Mouse (Mus musculus): Measurements from ENCODE around the gene Vps8. TPM values are rescaled to one million over a fixed set of nuclear protein-coding genes. Genes with fewer than 3 reads are reported as not detected.

Vps8 gene
- polyA plus RNA-seq, 1 experiment, result 19.4 TPM

DNA sequence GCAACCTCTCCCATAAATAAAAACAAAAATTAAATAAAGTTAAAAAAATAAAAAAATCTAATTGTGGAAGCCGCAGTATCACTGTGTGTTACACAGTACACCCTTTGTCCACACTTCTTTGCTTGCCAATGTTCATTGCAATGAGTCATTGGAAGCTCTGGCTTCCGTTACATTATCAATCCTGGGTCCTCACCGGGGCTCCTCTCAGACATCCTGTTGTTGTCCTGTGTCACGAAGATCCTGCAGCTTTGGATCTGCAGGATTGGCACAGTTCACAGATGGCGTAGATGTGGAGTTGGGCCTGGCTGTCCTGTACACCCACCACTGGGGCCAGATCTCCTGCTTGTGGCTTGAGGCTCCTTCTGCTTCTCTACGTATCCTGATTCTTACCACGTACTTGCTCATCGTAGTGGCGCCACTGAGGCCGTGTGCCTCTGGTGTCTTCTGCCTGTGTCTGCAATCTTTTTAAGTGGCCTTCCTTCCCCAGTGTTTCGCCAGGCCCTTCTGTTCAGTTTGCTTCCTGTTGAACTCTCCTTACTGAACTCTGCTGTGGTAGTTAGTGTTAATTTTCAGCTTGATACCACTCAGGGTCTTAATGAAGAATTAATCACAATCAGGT lies 214.4 kb downstream of the Vps8 start:
- H3K4me2 ChIP-seq (ENCODE audit: low read depth), result no peak overlapping the region
- H3K36me3 ChIP-seq (ENCODE audit: control insufficient read depth, insufficient read depth), result no peaks in the 10 kb centered on the region
- no peaks in the 10 kb centered on the region for H3K79me2 ChIP-seq (ENCODE audit: control insufficient read depth, insufficient read depth)
- no peak overlapping the region for H3ac ChIP-seq (ENCODE audit: control insufficient read depth, insufficient read length)
- no peak overlapping the region for H3K4me3 ChIP-seq
- TF ChIP-seq MYOG (IDR thresholded peaks at IDR 0.05; ENCODE audit: control insufficient read depth in 1 of 3, insufficient read depth in 1 of 3, insufficient read length in 2 of 3, low read depth in 2 of 3) (no peak), E2F4 (IDR thresholded peaks at IDR 0.05; ENCODE audit: insufficient read depth) (no peak), TCF3 (IDR thresholded peaks at IDR 0.05; ENCODE audit: insufficient read length, low read depth) (no peak), MYOD1 (IDR thresholded peaks at IDR 0.05; ENCODE audit: control insufficient read depth in 1 of 3, insufficient read length in 2 of 3, low read depth in 2 of 3) (no peak), POLR2A (IDR thresholded peaks at IDR 0.05; ENCODE audit: insufficient read length, low read depth) (no peak), REST (IDR thresholded peaks at IDR 0.05; ENCODE audit: insufficient read depth, insufficient read length) (no peak), MAX (IDR thresholded peaks at IDR 0.05; ENCODE audit: low read depth) (no peak), SRF (IDR thresholded peaks at IDR 0.05; ENCODE audit: control insufficient read depth, insufficient read length, low read depth) (no peak), CEBPB (IDR thresholded peaks at IDR 0.05; ENCODE audit: insufficient read depth, poor library complexity, severe bottlenecking) (no peak), POLR2AphosphoS2 (IDR thresholded peaks at IDR 0.05; ENCODE audit: insufficient read length, low read depth) (no peak), TCF12 (IDR thresholded peaks at IDR 0.05; ENCODE audit: insufficient read depth, poor library complexity, severe bottlenecking) (no peak), USF1 (IDR thresholded peaks at IDR 0.05; ENCODE audit: low read depth) (no peak)
- no peaks in the 10 kb centered on the region for H3K27me3 ChIP-seq (ENCODE audit: control insufficient read depth, insufficient read depth, insufficient read length)

DNA sequence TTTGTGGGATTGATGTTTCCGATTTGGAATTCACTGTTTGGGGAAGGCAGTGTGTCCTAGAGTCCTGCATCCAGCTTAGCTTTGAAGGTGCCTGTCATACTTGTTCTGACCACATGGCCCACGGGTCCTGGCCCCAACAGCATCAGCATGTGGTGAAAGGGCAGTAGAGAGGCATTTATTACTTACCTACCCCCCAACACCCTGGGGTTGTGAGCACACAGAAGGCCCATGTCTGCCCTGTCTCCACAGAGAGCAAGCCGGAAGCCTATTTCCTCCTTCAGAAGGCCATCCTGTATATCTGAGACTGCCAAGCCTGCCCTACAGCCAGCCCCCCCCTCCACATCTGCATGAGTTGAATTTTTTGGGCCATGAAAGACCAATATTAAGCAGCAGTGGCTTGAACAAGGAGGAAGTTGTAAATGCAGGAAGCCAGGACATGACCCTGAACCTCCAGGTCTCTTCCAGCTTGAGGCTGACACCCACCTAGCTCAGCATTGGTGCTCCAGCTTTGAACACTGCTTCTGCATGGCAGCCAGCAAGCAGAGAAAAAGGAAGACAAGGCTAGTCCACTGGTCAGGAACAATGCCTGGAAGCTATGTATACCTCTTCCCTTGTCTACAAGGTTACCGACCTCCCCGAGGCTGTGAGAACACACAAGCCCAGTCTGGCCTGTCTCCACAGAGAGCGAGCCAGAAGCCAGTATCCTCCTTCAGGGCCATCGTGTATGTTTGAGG lies 218.0 kb downstream of the Vps8 start:
- H3K4me2 ChIP-seq (ENCODE audit: low read depth), result no peak overlapping the region
- H3ac ChIP-seq (ENCODE audit: control insufficient read depth, insufficient read length), result no peak overlapping the region
- no peak for TF ChIP-seq CEBPB (IDR thresholded peaks at IDR 0.05; ENCODE audit: insufficient read depth, poor library complexity, severe bottlenecking)
- TF ChIP-seq POLR2AphosphoS2 (IDR thresholded peaks at IDR 0.05; ENCODE audit: insufficient read length, low read depth), result no peak
- TF ChIP-seq SRF (IDR thresholded peaks at IDR 0.05; ENCODE audit: control insufficient read depth, insufficient read length, low read depth), result no peak
- no peak for TF ChIP-seq REST (IDR thresholded peaks at IDR 0.05; ENCODE audit: insufficient read depth, insufficient read length)
- no peak for TF ChIP-seq MAX (IDR thresholded peaks at IDR 0.05; ENCODE audit: low read depth)
- no peak for TF ChIP-seq E2F4 (IDR thresholded peaks at IDR 0.05; ENCODE audit: insufficient read depth)
- no peak for TF ChIP-seq POLR2A (IDR thresholded peaks at IDR 0.05; ENCODE audit: insufficient read length, low read depth)
- no peak for TF ChIP-seq TCF12 (IDR thresholded peaks at IDR 0.05; ENCODE audit: insufficient read depth, poor library complexity, severe bottlenecking)
- TF ChIP-seq USF1 (IDR thresholded peaks at IDR 0.05; ENCODE audit: low read depth), result no peak
- no peak for TF ChIP-seq TCF3 (IDR thresholded peaks at IDR 0.05; ENCODE audit: insufficient read length, low read depth)
- TF ChIP-seq MYOG (IDR thresholded peaks at IDR 0.05; ENCODE audit: control insufficient read depth in 1 of 3, insufficient read depth in 1 of 3, insufficient read length in 2 of 3, low read depth in 2 of 3), result no peak
- no peak for TF ChIP-seq MYOD1 (IDR thresholded peaks at IDR 0.05; ENCODE audit: control insufficient read depth in 1 of 3, insufficient read length in 2 of 3, low read depth in 2 of 3)
- no peaks in the 10 kb centered on the region for H3K27me3 ChIP-seq (ENCODE audit: control insufficient read depth, insufficient read depth, insufficient read length)
- H3K79me2 ChIP-seq (ENCODE audit: control insufficient read depth, insufficient read depth), result no peaks in the 10 kb centered on the region
- peaks cover 3% of the 10 kb centered on the region for H3K36me3 ChIP-seq (ENCODE audit: control insufficient read depth, insufficient read depth)
- H3K4me3 ChIP-seq, result no peak overlapping the region

DNA sequence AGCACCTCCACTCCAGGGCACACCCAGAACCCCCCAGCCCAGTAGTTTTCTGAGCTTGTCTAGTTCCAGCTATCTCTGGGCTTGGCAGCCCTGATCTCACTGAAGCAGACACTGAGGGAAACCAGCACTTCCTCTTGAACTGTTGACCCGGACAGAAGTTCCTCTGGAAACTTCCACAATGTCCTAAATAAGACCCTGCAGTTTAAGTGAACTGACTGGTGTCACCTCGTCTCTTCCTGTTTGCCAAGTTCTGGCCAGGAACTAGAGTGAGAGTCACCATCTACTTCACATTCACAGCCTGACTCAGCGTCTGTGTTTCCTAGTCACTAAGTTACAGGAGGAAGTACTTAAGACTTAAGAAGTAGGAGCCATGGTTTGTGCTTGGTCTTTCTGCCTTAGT lies 219.0 kb downstream of the Vps8 start:
- Histone ChIP-seq H3K27me3 (ENCODE audit: control insufficient read depth, insufficient read depth, insufficient read length) (no peaks in the 10 kb centered on the region), H3ac (ENCODE audit: control insufficient read depth, insufficient read length) (no peak overlapping the region), H3K79me2 (ENCODE audit: control insufficient read depth, insufficient read depth) (no peaks in the 10 kb centered on the region), H3K4me3 (no peak overlapping the region), H3K4me2 (ENCODE audit: low read depth) (no peak overlapping the region), H3K36me3 (ENCODE audit: control insufficient read depth, insufficient read depth) (peaks cover 3% of the 10 kb centered on the region)
- TF ChIP-seq MYOG (IDR thresholded peaks at IDR 0.05; ENCODE audit: control insufficient read depth in 1 of 3, insufficient read depth in 1 of 3, insufficient read length in 2 of 3, low read depth in 2 of 3), result no peak
- no peak for TF ChIP-seq E2F4 (IDR thresholded peaks at IDR 0.05; ENCODE audit: insufficient read depth)
- TF ChIP-seq SRF (IDR thresholded peaks at IDR 0.05; ENCODE audit: control insufficient read depth, insufficient read length, low read depth), result no peak
- no peak for TF ChIP-seq USF1 (IDR thresholded peaks at IDR 0.05; ENCODE audit: low read depth)
- TF ChIP-seq TCF3 (IDR thresholded peaks at IDR 0.05; ENCODE audit: insufficient read length, low read depth), result no peak
- no peak for TF ChIP-seq MYOD1 (IDR thresholded peaks at IDR 0.05; ENCODE audit: control insufficient read depth in 1 of 3, insufficient read length in 2 of 3, low read depth in 2 of 3)
- no peak for TF ChIP-seq REST (IDR thresholded peaks at IDR 0.05; ENCODE audit: insufficient read depth, insufficient read length)
- TF ChIP-seq MAX (IDR thresholded peaks at IDR 0.05; ENCODE audit: low read depth), result no peak
- TF ChIP-seq POLR2A (IDR thresholded peaks at IDR 0.05; ENCODE audit: insufficient read length, low read depth), result no peak
- TF ChIP-seq POLR2AphosphoS2 (IDR thresholded peaks at IDR 0.05; ENCODE audit: insufficient read length, low read depth), result no peak
- no peak for TF ChIP-seq CEBPB (IDR thresholded peaks at IDR 0.05; ENCODE audit: insufficient read depth, poor library complexity, severe bottlenecking)
- TF ChIP-seq TCF12 (IDR thresholded peaks at IDR 0.05; ENCODE audit: insufficient read depth, poor library complexity, severe bottlenecking), result no peak

DNA sequence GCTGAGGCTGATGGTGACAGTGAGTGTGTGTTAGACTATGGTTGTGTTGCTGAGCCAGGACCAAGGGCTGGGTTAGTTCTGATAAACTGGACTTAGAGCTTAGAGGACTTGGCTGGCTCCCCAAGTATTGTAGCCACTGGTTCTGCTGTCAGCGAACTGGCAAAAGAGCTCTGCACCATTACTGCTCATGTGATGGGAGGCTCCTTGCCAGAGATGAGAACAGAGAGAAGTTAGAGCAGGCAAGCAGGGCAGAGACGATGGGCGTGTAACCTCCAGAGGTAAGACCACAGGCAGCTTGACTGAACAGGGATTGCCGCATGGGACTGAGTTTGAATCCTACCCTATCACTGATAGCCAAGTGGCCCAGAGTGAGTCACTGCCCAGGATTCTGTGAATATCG lies 220.0 kb downstream of the Vps8 start:
- no peak overlapping the region for H3ac ChIP-seq (ENCODE audit: control insufficient read depth, insufficient read length)
- no peak overlapping the region for H3K4me2 ChIP-seq (ENCODE audit: low read depth)
- peaks cover 3% of the 10 kb centered on the region for H3K36me3 ChIP-seq (ENCODE audit: control insufficient read depth, insufficient read depth)
- H3K4me3 ChIP-seq, result no peak overlapping the region
- TF ChIP-seq TCF3 (IDR thresholded peaks at IDR 0.05; ENCODE audit: insufficient read length, low read depth) (no peak), TCF12 (IDR thresholded peaks at IDR 0.05; ENCODE audit: insufficient read depth, poor library complexity, severe bottlenecking) (no peak), REST (IDR thresholded peaks at IDR 0.05; ENCODE audit: insufficient read depth, insufficient read length) (no peak), CEBPB (IDR thresholded peaks at IDR 0.05; ENCODE audit: insufficient read depth, poor library complexity, severe bottlenecking) (no peak), E2F4 (IDR thresholded peaks at IDR 0.05; ENCODE audit: insufficient read depth) (no peak), MYOG (IDR thresholded peaks at IDR 0.05; ENCODE audit: control insufficient read depth in 1 of 3, insufficient read depth in 1 of 3, insufficient read length in 2 of 3, low read depth in 2 of 3) (no peak), SRF (IDR thresholded peaks at IDR 0.05; ENCODE audit: control insufficient read depth, insufficient read length, low read depth) (no peak), USF1 (IDR thresholded peaks at IDR 0.05; ENCODE audit: low read depth) (no peak)
- H3K79me2 ChIP-seq (ENCODE audit: control insufficient read depth, insufficient read depth), result no peaks in the 10 kb centered on the region
- H3K27me3 ChIP-seq (ENCODE audit: control insufficient read depth, insufficient read depth, insufficient read length), result no peaks in the 10 kb centered on the region
